Mouse (Mus musculus): ENCODE measurements around the gene Dll4. TPM values are rescaled to one million over a fixed set of nuclear protein-coding genes. Genes with fewer than 3 reads are reported as not detected.
A peak's percentile ranks its signal among the peaks of the same experiment; 100 is the strongest.

Dll4 gene
- polyA plus RNA-seq, 1 experiment from 2014 or later, result not detected

- Histone ChIP-seq H3K79me2 (ENCODE audit: inconsistent target) (no peaks in the 10 kb centered on the region), H3K27ac (no peak overlapping the region), H3K36me3 (ENCODE audit: inconsistent target) (no peaks in the 10 kb centered on the region), H3K4me3 (ENCODE audit: inconsistent target) (no peak overlapping the region)
- WGBS (ENCODE audit: missing documents), result 95% methylated on average over 7 of the region's 7 CpGs
These were observed 9.5 kb downstream of the Dll4 start for GRCm38 (mm10) chr2:119334964-119335525.

GRCm38 (mm10) chr2:119335535-119335934 lies 10.0 kb downstream of the Dll4 start:
- Histone ChIP-seq H3K4me3 (ENCODE audit: inconsistent target) (no peak overlapping the region), H3K36me3 (ENCODE audit: inconsistent target) (no peaks in the 10 kb centered on the region), H3K79me2 (ENCODE audit: inconsistent target) (no peaks in the 10 kb centered on the region), H3K27ac (no peak overlapping the region)
- WGBS (ENCODE audit: missing documents), result 100% methylated on average over 1 of the region's 1 CpGs

GRCm38 (mm10) chr2:119336002-119336401 lies 10.4 kb downstream of the Dll4 start:
- 3% methylated on average over 2 of the region's 2 CpGs for WGBS (ENCODE audit: missing documents)
- no peaks in the 10 kb centered on the region for H3K36me3 ChIP-seq (ENCODE audit: inconsistent target)
- H3K27ac ChIP-seq, result 0 out of 2 replicates have a peak overlapping the region, but pooled peaks have one; percentile 0
- no peak overlapping the region for H3K4me3 ChIP-seq (ENCODE audit: inconsistent target)
- H3K79me2 ChIP-seq (ENCODE audit: inconsistent target), result no peaks in the 10 kb centered on the region

- WGBS (ENCODE audit: missing documents), result 8% methylated on average over 10 of the region's 10 CpGs
- Histone ChIP-seq H3K27ac (0 out of 2 replicates have a peak overlapping the region, but pooled peaks have one; percentile 0), H3K36me3 (ENCODE audit: inconsistent target) (no peaks in the 10 kb centered on the region), H3K4me3 (ENCODE audit: inconsistent target) (no peak overlapping the region), H3K79me2 (ENCODE audit: inconsistent target) (no peaks in the 10 kb centered on the region)
These were observed 10.9 kb downstream of the Dll4 start for GRCm38 (mm10) chr2:119336470-119336869.

- Histone ChIP-seq H3K4me3 (ENCODE audit: inconsistent target) (peak overlapping the region; percentile 17; the same call in 1 of the 2 replicates), H3K36me3 (ENCODE audit: inconsistent target) (no peaks in the 10 kb centered on the region), H3K79me2 (ENCODE audit: inconsistent target) (no peaks in the 10 kb centered on the region), H3K27ac (no peak overlapping the region)
- 7% methylated on average over 60 of the region's 60 CpGs for WGBS (ENCODE audit: missing documents)
These were observed 12.1 kb downstream of the Dll4 start for GRCm38 (mm10) chr2:119337425-119338265.

GRCm38 (mm10) chr2:119344537-119345138 lies 19.1 kb downstream of the Dll4 start:
- Histone ChIP-seq H3K79me2 (ENCODE audit: inconsistent target) (no peaks in the 10 kb centered on the region), H3K36me3 (ENCODE audit: inconsistent target) (no peaks in the 10 kb centered on the region), H3K27ac (no peak overlapping the region), H3K4me3 (ENCODE audit: inconsistent target) (no peak overlapping the region)
- WGBS (ENCODE audit: missing documents), result 44% methylated on average over 6 of the region's 6 CpGs

- Histone ChIP-seq H3K27ac (peak within 1 kb of the TSS; percentile 46), H3K36me3 (ENCODE audit: inconsistent target) (no peaks in the 10 kb centered on the region), H3K4me3 (ENCODE audit: inconsistent target) (peak within 1 kb of the TSS; percentile 47), H3K79me2 (ENCODE audit: inconsistent target) (no peaks in the 10 kb centered on the region)
- 12% methylated on average over 58 of the region's 58 CpGs for WGBS (ENCODE audit: missing documents)
These were observed 25.2 kb downstream of the Dll4 start, which contains the start of gene Chac1 for GRCm38 (mm10) chr2:119350555-119351486. Gene Chac1 (plus strand): TSS chr2:119351229.

GRCm38 (mm10) chr2:119353707-119354106 lies 28.1 kb downstream of the Dll4 start:
- Histone ChIP-seq H3K79me2 (ENCODE audit: inconsistent target) (no peaks in the 10 kb centered on the region), H3K27ac (no peak overlapping the region), H3K4me3 (ENCODE audit: inconsistent target) (no peak overlapping the region), H3K36me3 (ENCODE audit: inconsistent target) (no peaks in the 10 kb centered on the region)
- 95% methylated on average over 8 of the region's 8 CpGs for WGBS (ENCODE audit: missing documents)

GRCm38 (mm10) chr2:119355089-119355488 lies 29.5 kb downstream of the Dll4 start:
- Histone ChIP-seq H3K27ac (no peak overlapping the region), H3K36me3 (ENCODE audit: inconsistent target) (no peaks in the 10 kb centered on the region), H3K4me3 (ENCODE audit: inconsistent target) (no peak overlapping the region), H3K79me2 (ENCODE audit: inconsistent target) (no peaks in the 10 kb centered on the region)
- WGBS (ENCODE audit: missing documents), result 97% methylated on average over 3 of the region's 3 CpGs

GRCm38 (mm10) chr2:119355651-119356050 lies 30.1 kb downstream of the Dll4 start:
- 83% methylated on average over 7 of the region's 7 CpGs for WGBS (ENCODE audit: missing documents)
- Histone ChIP-seq H3K4me3 (ENCODE audit: inconsistent target) (no peak overlapping the region), H3K27ac (no peak overlapping the region), H3K79me2 (ENCODE audit: inconsistent target) (no peaks in the 10 kb centered on the region), H3K36me3 (ENCODE audit: inconsistent target) (no peaks in the 10 kb centered on the region)

GRCm38 (mm10) chr2:119356310-119356709 lies 30.7 kb downstream of the Dll4 start:
- Histone ChIP-seq H3K4me3 (ENCODE audit: inconsistent target) (no peak overlapping the region), H3K27ac (no peak overlapping the region), H3K79me2 (ENCODE audit: inconsistent target) (no peaks in the 10 kb centered on the region), H3K36me3 (ENCODE audit: inconsistent target) (no peaks in the 10 kb centered on the region)

GRCm38 (mm10) chr2:119356805-119357204 lies 31.2 kb downstream of the Dll4 start:
- no peak overlapping the region for H3K27ac ChIP-seq
- 2% methylated on average over 5 of the region's 5 CpGs for WGBS (ENCODE audit: missing documents)
- no peaks in the 10 kb centered on the region for H3K79me2 ChIP-seq (ENCODE audit: inconsistent target)
- no peaks in the 10 kb centered on the region for H3K36me3 ChIP-seq (ENCODE audit: inconsistent target)
- no peak overlapping the region for H3K4me3 ChIP-seq (ENCODE audit: inconsistent target)

- no peak overlapping the region for H3K4me3 ChIP-seq (ENCODE audit: inconsistent target)
- 41% methylated on average over 6 of the region's 6 CpGs for WGBS (ENCODE audit: missing documents)
- H3K27ac ChIP-seq, result no peak overlapping the region
These were observed 32.7 kb downstream of the Dll4 start for GRCm38 (mm10) chr2:119358249-119358648.

GRCm38 (mm10) chr2:119359721-119360291 lies 34.2 kb downstream of the Dll4 start:
- Histone ChIP-seq H3K36me3 (ENCODE audit: inconsistent target) (no peaks in the 10 kb centered on the region), H3K27ac (no peak overlapping the region), H3K4me3 (ENCODE audit: inconsistent target) (no peak overlapping the region), H3K79me2 (ENCODE audit: inconsistent target) (no peaks in the 10 kb centered on the region)
- WGBS (ENCODE audit: missing documents), result 43% methylated on average over 2 of the region's 2 CpGs

More at GRCm38 (mm10) chr2:119358249-119358648, 32.7 kb downstream of the Dll4 start:
- no peaks in the 10 kb centered on the region for H3K79me2 ChIP-seq (ENCODE audit: inconsistent target)
- H3K36me3 ChIP-seq (ENCODE audit: inconsistent target), result no peaks in the 10 kb centered on the region
